Mouse (Mus musculus) MEL-GATA-1-ER (cell line): ENCODE data around the gene Mien1.

Source experiments
- DNase-seq: peaks from one replicate; pipeline ENCODE4 v3.0.0-alpha.2; 2012; ENCODE audit warnings: low read depth; ENCODE audit errors: extremely low read depth

The Mien1 gene

GRCm38 (mm10) chr11:98459860-98460259 is 21.1 kb upstream of the Mien1 start:
- no peak for DNase-seq

GRCm38 (mm10) chr11:98459071-98459741 is 20.4 kb upstream of the Mien1 start:
- DNase-seq = no peak

GRCm38 (mm10) chr11:98458121-98458990 is 19.6 kb upstream of the Mien1 start:
- DNase-seq = no peak

- peak; percentile 63 for DNase-seq
Measured at GRCm38 (mm10) chr11:98457367-98458120, 18.8 kb upstream of the Mien1 start.

- DNase-seq = no peak
Measured at GRCm38 (mm10) chr11:98456945-98457344, 18.2 kb upstream of the Mien1 start.

GRCm38 (mm10) chr11:98456545-98456944 is 17.8 kb upstream of the Mien1 start:
- no peak for DNase-seq

GRCm38 (mm10) chr11:98455484-98455883 is 16.7 kb upstream of the Mien1 start:
- peak; percentile 26 for DNase-seq

GRCm38 (mm10) chr11:98449921-98450771 is 11.4 kb upstream of the Mien1 start:
- no peak for DNase-seq

- DNase-seq = no peak
Measured at GRCm38 (mm10) chr11:98449419-98449818, 10.6 kb upstream of the Mien1 start.

GRCm38 (mm10) chr11:98448191-98448790 is 9.5 kb upstream of the Mien1 start:
- DNase-seq = peak; percentile 18

GRCm38 (mm10) chr11:98447475-98447834 is 8.7 kb upstream of the Mien1 start:
- DNase-seq = no peak

GRCm38 (mm10) chr11:98446562-98447474 is 8.0 kb upstream of the Mien1 start:
- DNase-seq = no peak

GRCm38 (mm10) chr11:98446213-98446561 is 7.4 kb upstream of the Mien1 start, which contains the start of gene Grb7:
Gene Grb7 (plus strand): TSS chr11:98446394.
- DNase-seq = no peak

GRCm38 (mm10) chr11:98445679-98446078 is 6.9 kb upstream of the Mien1 start:
- DNase-seq = no peak

- no peak for DNase-seq
Measured at GRCm38 (mm10) chr11:98445238-98445637, 6.4 kb upstream of the Mien1 start.

GRCm38 (mm10) chr11:98443688-98444087 is 4.9 kb upstream of the Mien1 start:
- DNase-seq = no peak

- DNase-seq = no peak
Measured at GRCm38 (mm10) chr11:98437441-98437840, 1.4 kb downstream of the Mien1 start.

GRCm38 (mm10) chr11:98435723-98436122 is 3.1 kb downstream of the Mien1 start:
- no peak for DNase-seq

GRCm38 (mm10) chr11:98431743-98432502 is 6.9 kb downstream of the Mien1 start:
- no peak for DNase-seq
